Mouse (Mus musculus): ENCODE measurements around the gene Gm11361. TPM values are rescaled to one million over a fixed set of nuclear protein-coding genes. Genes with fewer than 3 reads are reported as not detected.

Gm11361 gene
- polyA plus RNA-seq, 1 experiment from 2014 or later: 0.59 TPM

Other genes starting within 250 kb of the Gm11361 start
- gene Prl4a1, start 241.3 kb upstream of the Gm11361 start, polyA plus RNA-seq (2014; fragmentation: Nextera tagmentation; extraction: Ambion mirVana): not detected in 2 replicates
- gene Prl5a1, start 115.0 kb upstream of the Gm11361 start, polyA plus RNA-seq (2014; fragmentation: Nextera tagmentation; extraction: Ambion mirVana): not detected in 2 replicates

All from hindbrain, embryonic 14.5 days (tissue).